Mouse (Mus musculus) ES-Bruce4 (cell line): ENCODE results near the gene Sec24b. TPM values are rescaled to one million over a fixed set of nuclear protein-coding genes. Genes with fewer than 3 reads are reported as not detected.

Source experiments
- H3K27ac ChIP-seq: 2 replicates; pipeline ENCODE4 v1.5.1; 2012; ENCODE audit warnings: low read length, inconsistent platforms; ENCODE audit not compliant: insufficient read depth
- H3K27me3 ChIP-seq: 2 replicates; pipeline ENCODE4 v1.6.1; 2012; ENCODE audit warnings: mild to moderate bottlenecking, low read length, inconsistent platforms; ENCODE audit not compliant: control insufficient read depth, poor library complexity, insufficient read depth, severe bottlenecking
- H3K36me3 ChIP-seq: 2 replicates; pipeline ENCODE4 v1.6.1; 2012; ENCODE audit warnings: inconsistent platforms, mild to moderate bottlenecking, low read length, moderate library complexity; ENCODE audit not compliant: control insufficient read depth, poor library complexity, insufficient read depth, severe bottlenecking
- H3K4me1 ChIP-seq: one replicate; pipeline ENCODE4 v1.8.1; 2011; ENCODE audit warnings: low read length; ENCODE audit not compliant: control insufficient read depth, insufficient read depth
- H3K4me3 ChIP-seq: 2 replicates; pipeline ENCODE4 v1.5.1; 2011; ENCODE audit warnings: low read depth, mild to moderate bottlenecking, low read length
- H3K9ac ChIP-seq: 2 replicates; pipeline ENCODE4 v1.6.1; 2012; ENCODE audit warnings: low read depth, mild to moderate bottlenecking, inconsistent platforms; ENCODE audit not compliant: poor library complexity, severe bottlenecking
- H3K9me3 ChIP-seq: replicated peaks from 2 replicates; pipeline ENCODE4 v1.6.1; 2012; ENCODE audit warnings: mild to moderate bottlenecking, low read length, inconsistent platforms; ENCODE audit not compliant: control insufficient read depth, poor library complexity, insufficient read depth, severe bottlenecking
- CTCF ChIP-seq: IDR thresholded peaks from one replicate; pipeline ENCODE4 v1.8.1; 2011; ENCODE audit warnings: low read depth, low read length
- EP300 ChIP-seq: IDR thresholded peaks from 2 replicates; pipeline ENCODE4 v1.6.1; 2011; ENCODE audit warnings: low read depth, low read length; ENCODE audit not compliant: insufficient read depth
- POLR2A ChIP-seq: IDR thresholded peaks from one replicate; pipeline ENCODE4 v1.8.1; 2011; ENCODE audit warnings: low read length; ENCODE audit not compliant: insufficient read depth
- polyA plus RNA-seq: library from polyadenylated mRNA; stranded (reverse); fragments of >200 nt; gene quantifications from 2 replicates; pipeline ENCODE4 v1.2.4, GENCODE M21; 2011; ENCODE audit warnings: low read depth; ENCODE audit not compliant: missing spikeins, insufficient read depth, insufficient read length

Gene Sec24b
- polyA plus RNA-seq, 1 experiment, result 72.3 TPM

- H3K4me3 ChIP-seq, result no peak overlapping the region
- TF ChIP-seq EP300 (no peak), POLR2A (no peak)
- H3K36me3 ChIP-seq, result no peaks in the 10 kb centered on the region
- no peaks in the 10 kb centered on the region for H3K9me3 ChIP-seq
- no peaks in the 10 kb centered on the region for H3K4me1 ChIP-seq
- H3K27ac ChIP-seq, result no peak overlapping the region
- no peaks in the 10 kb centered on the region for H3K27me3 ChIP-seq
- no peak overlapping the region for H3K9ac ChIP-seq
These were observed 122.3 kb downstream of the Sec24b start for GRCm38 (mm10) chr3:129939058-129939457.

GRCm38 (mm10) chr3:129937848-129938247 lies 123.5 kb downstream of the Sec24b start:
- TF ChIP-seq CTCF (no peak), EP300 (no peak), POLR2A (no peak)
- H3K36me3 ChIP-seq, result no peaks in the 10 kb centered on the region
- no peak overlapping the region for H3K4me3 ChIP-seq
- no peak overlapping the region for H3K27ac ChIP-seq
- no peaks in the 10 kb centered on the region for H3K4me1 ChIP-seq
- H3K9ac ChIP-seq, result no peak overlapping the region
- no peaks in the 10 kb centered on the region for H3K27me3 ChIP-seq
- no peaks in the 10 kb centered on the region for H3K9me3 ChIP-seq

- Histone ChIP-seq H3K27ac (no peak overlapping the region), H3K9ac (no peak overlapping the region), H3K9me3 (no peaks in the 10 kb centered on the region), H3K27me3 (no peaks in the 10 kb centered on the region), H3K36me3 (no peaks in the 10 kb centered on the region), H3K4me3 (no peak overlapping the region), H3K4me1 (no peaks in the 10 kb centered on the region)
- no peak for TF ChIP-seq CTCF
- no peak for TF ChIP-seq POLR2A
- TF ChIP-seq EP300, result no peak
These were observed 124.8 kb downstream of the Sec24b start for GRCm38 (mm10) chr3:129936561-129936960.

Other genes starting within 250 kb of the Sec24b start
- gene Rrh, start 239.0 kb downstream of the Sec24b start, polyA plus RNA-seq, result 0.31 and 0.59 TPM in 2 replicates
- 201 and 210 TPM in 2 replicates for gene Gar1, start 230.2 kb downstream of the Sec24b start, polyA plus RNA-seq
- gene Cfi, start 225.7 kb downstream of the Sec24b start, polyA plus RNA-seq, result not detected in 2 replicates
- gene Pla2g12a, start 182.9 kb downstream of the Sec24b start, polyA plus RNA-seq, result 15.5 and 17.6 TPM in 2 replicates
- gene Casp6, start 160.1 kb downstream of the Sec24b start, polyA plus RNA-seq, result 18.6 and 19.1 TPM in 2 replicates
- 1.3 and 1.4 TPM in 2 replicates for gene Mcub, start 91.3 kb downstream of the Sec24b start, polyA plus RNA-seq
- gene Col25a1, start 69.9 kb upstream of the Sec24b start, polyA plus RNA-seq, result 0.85 and 0.87 TPM in 2 replicates